Mouse (Mus musculus) neural tube, embryonic 15.5 days (tissue): ENCODE results near the gene Prkcsh. TPM values are rescaled to one million over a fixed set of nuclear protein-coding genes. Genes with fewer than 3 reads are reported as not detected.

Source experiments
- ATAC-seq: fragments of 200-750 bp; cut with Nextera tagmentation; 2 replicates; pipeline ENCODE4 v1.8.0; 2017; ENCODE audit warnings: mild to moderate bottlenecking, moderate TSS enrichment, moderate library complexity; ENCODE audit not compliant: low FRiP score
- H3K27ac ChIP-seq: fragments of 300-500 bp; sonication (generic); replicated peaks from 2 replicates; pipeline ENCODE4 v1.5.1; 2015; ENCODE audit warnings: mild to moderate bottlenecking, inconsistent platforms
- H3K27me3 ChIP-seq: fragments of 300-500 bp; sonication (generic); replicated peaks from 2 replicates; pipeline ENCODE4 v1.6.1; 2015; ENCODE audit warnings: inconsistent platforms
- H3K36me3 ChIP-seq: fragments of 300-500 bp; sonication (generic); 2 replicates; pipeline ENCODE4 v1.6.1; 2015; ENCODE audit warnings: inconsistent platforms
- H3K4me1 ChIP-seq: fragments of 300-500 bp; sonication (generic); 2 replicates; pipeline ENCODE4 v1.6.1; 2015; ENCODE audit warnings: inconsistent platforms
- H3K4me2 ChIP-seq: fragments of 300-500 bp; sonication (generic); 2 replicates; pipeline ENCODE4 v1.6.1; 2015; ENCODE audit warnings: inconsistent platforms, mild to moderate bottlenecking, moderate library complexity
- H3K4me3 ChIP-seq: fragments of 300-500 bp; sonication (generic); replicated peaks from 2 replicates; pipeline ENCODE4 v1.5.1; 2015; ENCODE audit warnings: mild to moderate bottlenecking, inconsistent platforms
- H3K9ac ChIP-seq: fragments of 300-500 bp; sonication (generic); replicated peaks from 2 replicates; pipeline ENCODE4 v1.6.1; 2015; ENCODE audit warnings: mild to moderate bottlenecking, inconsistent platforms
- H3K9me3 ChIP-seq: fragments of 300-500 bp; sonication (generic); replicated peaks from 2 replicates; pipeline ENCODE4 v1.6.1; 2016; ENCODE audit warnings: inconsistent platforms
- WGBS: fragments of 180-500 bp; shearing (Covaris S2); methylation state at CpG from one replicate; pipeline ENCODE4 v1.1.7; 2015; ENCODE audit warnings: mixed read lengths; 5-methylcytosine and 5-hydroxymethylcytosine counted together
- polyA plus RNA-seq: library from polyadenylated mRNA; unstranded; fragments of >200 nt; fragmentation: Nextera tagmentation; extraction: Ambion mirVana; gene quantifications from 2 replicates; pipeline ENCODE4 v1.2.1, GENCODE M21; 2015

Prkcsh gene
- polyA plus RNA-seq, 1 experiment from 2014 or later, result 93.8 TPM

GRCm38 (mm10) chr9:22051958-22052254, 49.3 kb downstream of the Prkcsh start, which contains the start of gene Elavl3:
TSS of gene Elavl3 (minus strand) at chr9:22052023.
- Histone ChIP-seq H3K4me2 (peak within 1 kb of the TSS; percentile 76), H3K27me3 (no peaks in the 10 kb centered on the region; the same call in 1 of the 2 replicates), H3K27ac (peak within 1 kb of the TSS; percentile 90), H3K4me1 (peaks cover 53% of the 10 kb centered on the region), H3K36me3 (peaks cover under 1% of the 10 kb centered on the region), H3K9ac (peak within 1 kb of the TSS; percentile 97), H3K4me3 (peak within 1 kb of the TSS; percentile 88), H3K9me3 (no peaks in the 10 kb centered on the region)
- WGBS, result under 1% methylated on average over 21 of the region's 28 CpGs
- ATAC-seq, result peak; percentile 78

GRCm38 (mm10) chr9:22053657-22054056, 51.1 kb downstream of the Prkcsh start:
- Histone ChIP-seq H3K36me3 (peaks cover 17% of the 10 kb centered on the region), H3K9ac (no peak overlapping the region), H3K27ac (no peak overlapping the region), H3K4me1 (peaks cover 36% of the 10 kb centered on the region), H3K9me3 (no peaks in the 10 kb centered on the region), H3K4me3 (no peak overlapping the region), H3K27me3 (no peaks in the 10 kb centered on the region; the same call in 1 of the 2 replicates), H3K4me2 (no peak overlapping the region)
- 38% methylated on average over 6 of the region's 7 CpGs for WGBS
- ATAC-seq, result no peak

- Histone ChIP-seq H3K27me3 (no peaks in the 10 kb centered on the region; the same call in 1 of the 2 replicates), H3K9ac (no peak overlapping the region; the same call in 1 of the 2 replicates), H3K4me3 (peak overlapping the region; percentile 34), H3K27ac (peak overlapping the region; percentile 37; the same call in 1 of the 2 replicates), H3K4me2 (peak overlapping the region; percentile 64), H3K36me3 (peaks cover 22% of the 10 kb centered on the region), H3K4me1 (peaks cover 27% of the 10 kb centered on the region), H3K9me3 (no peaks in the 10 kb centered on the region)
- 2% methylated on average over 32 of the region's 32 CpGs for WGBS
- ATAC-seq, result peak; percentile 46
Observed at GRCm38 (mm10) chr9:22054411-22055076, 51.9 kb downstream of the Prkcsh start.

GRCm38 (mm10) chr9:22055713-22056112, 53.1 kb downstream of the Prkcsh start:
- H3K4me2 ChIP-seq, result no peak overlapping the region
- H3K27me3 ChIP-seq, result no peaks in the 10 kb centered on the region; the same call in 1 of the 2 replicates
- no peaks in the 10 kb centered on the region for H3K9me3 ChIP-seq
- H3K4me3 ChIP-seq, result no peak overlapping the region
- ATAC-seq, result no peak
- H3K36me3 ChIP-seq, result peaks cover 25% of the 10 kb centered on the region
- H3K9ac ChIP-seq, result no peak overlapping the region
- H3K4me1 ChIP-seq, result peaks cover 16% of the 10 kb centered on the region
- 39% methylated on average over 29 of the region's 29 CpGs for WGBS
- no peak overlapping the region for H3K27ac ChIP-seq

GRCm38 (mm10) chr9:22056303-22056910, 53.8 kb downstream of the Prkcsh start:
- H3K9me3 ChIP-seq, result no peaks in the 10 kb centered on the region
- no peak overlapping the region for H3K4me3 ChIP-seq
- no peak for ATAC-seq
- no peak overlapping the region for H3K9ac ChIP-seq
- peaks cover 31% of the 10 kb centered on the region for H3K36me3 ChIP-seq
- H3K4me1 ChIP-seq, result peaks cover 16% of the 10 kb centered on the region
- WGBS, result 80% methylated on average over 9 of the region's 9 CpGs
- no peaks in the 10 kb centered on the region; the same call in 1 of the 2 replicates for H3K27me3 ChIP-seq
- no peak overlapping the region for H3K27ac ChIP-seq
- no peak overlapping the region for H3K4me2 ChIP-seq

- no peaks in the 10 kb centered on the region; the same call in 1 of the 2 replicates for H3K27me3 ChIP-seq
- H3K4me1 ChIP-seq, result peaks cover 15% of the 10 kb centered on the region
- no peak overlapping the region for H3K9ac ChIP-seq
- no peak overlapping the region for H3K4me2 ChIP-seq
- 94% methylated on average over 9 of the region's 9 CpGs for WGBS
- H3K27ac ChIP-seq, result no peak overlapping the region
- H3K4me3 ChIP-seq, result no peak overlapping the region
- H3K36me3 ChIP-seq, result peaks cover 37% of the 10 kb centered on the region
- H3K9me3 ChIP-seq, result no peaks in the 10 kb centered on the region
- ATAC-seq, result no peak
Observed at GRCm38 (mm10) chr9:22057031-22057517, 54.5 kb downstream of the Prkcsh start.

GRCm38 (mm10) chr9:22058011-22058424, 55.4 kb downstream of the Prkcsh start:
- Histone ChIP-seq H3K4me2 (no peak overlapping the region), H3K9me3 (no peaks in the 10 kb centered on the region), H3K36me3 (peaks cover 46% of the 10 kb centered on the region), H3K9ac (no peak overlapping the region), H3K27me3 (no peaks in the 10 kb centered on the region), H3K4me1 (peaks cover 13% of the 10 kb centered on the region), H3K27ac (no peak overlapping the region), H3K4me3 (no peak overlapping the region)
- WGBS, result 86% methylated on average over 9 of the region's 9 CpGs
- no peak for ATAC-seq

- no peak overlapping the region for H3K9ac ChIP-seq
- no peak overlapping the region for H3K4me3 ChIP-seq
- H3K36me3 ChIP-seq, result peaks cover 77% of the 10 kb centered on the region
- no peaks in the 10 kb centered on the region for H3K4me1 ChIP-seq
- no peak for ATAC-seq
- no peak overlapping the region for H3K4me2 ChIP-seq
- no peaks in the 10 kb centered on the region for H3K9me3 ChIP-seq
- no peaks in the 10 kb centered on the region for H3K27me3 ChIP-seq
- WGBS, result 87% methylated on average over 2 of the region's 2 CpGs
- H3K27ac ChIP-seq, result no peak overlapping the region
Observed at GRCm38 (mm10) chr9:22061339-22061738, 58.7 kb downstream of the Prkcsh start.

Other genes with a start within 250 kb of the Prkcsh start
- 17.2 and 39.7 TPM in 2 replicates for gene Spc24, start 242.5 kb upstream of the Prkcsh start, polyA plus RNA-seq
- gene Kank2, start 204.1 kb upstream of the Prkcsh start, polyA plus RNA-seq, result 4.9 and 7.4 TPM in 2 replicates
- gene Angptl8, start 167.3 kb upstream of the Prkcsh start, polyA plus RNA-seq, result 0.42 and 1.1 TPM in 2 replicates
- 14.0 and 22.5 TPM in 2 replicates for gene Dock6, start 150.2 kb upstream of the Prkcsh start, polyA plus RNA-seq
- 23.6 and 24.7 TPM in 2 replicates for gene Rab3d, start 84.6 kb upstream of the Prkcsh start, polyA plus RNA-seq
- gene Ccdc159, start 75.3 kb upstream of the Prkcsh start, polyA plus RNA-seq, result 8.9 and 10.0 TPM in 2 replicates
- gene Tmem205, start 75.2 kb upstream of the Prkcsh start, polyA plus RNA-seq, result 52.8 and 54.6 TPM in 2 replicates
- gene Plppr2, start 65.8 kb upstream of the Prkcsh start, polyA plus RNA-seq, result 86.4 and 100 TPM in 2 replicates
- 9.5 and 10.8 TPM in 2 replicates for gene Swsap1, start 47.1 kb upstream of the Prkcsh start, polyA plus RNA-seq
- 1.0 and 2.2 TPM in 2 replicates for gene Epor, start 39.3 kb upstream of the Prkcsh start, polyA plus RNA-seq
- gene Rgl3, start 13.4 kb upstream of the Prkcsh start, polyA plus RNA-seq, result 1.6 and 4.6 TPM in 2 replicates
- 4.0 and 4.5 TPM in 2 replicates for gene Ccdc151, start 172 bp upstream of the Prkcsh start, polyA plus RNA-seq
- 67.4 and 96.9 TPM in 2 replicates for gene Elavl3, start 49.2 kb downstream of the Prkcsh start, polyA plus RNA-seq
- not detected in 2 replicates for gene Gm49318, start 68.5 kb downstream of the Prkcsh start, polyA plus RNA-seq
- 17.3 and 18.6 TPM in 2 replicates for gene Zfp653, start 68.6 kb downstream of the Prkcsh start, polyA plus RNA-seq
- 63.9 and 65.5 TPM in 2 replicates for gene Ecsit, start 82.6 kb downstream of the Prkcsh start, polyA plus RNA-seq
- gene Cnn1, start 96.4 kb downstream of the Prkcsh start, polyA plus RNA-seq, result 0.84 and 34.2 TPM in 2 replicates
- gene Elof1, start 114.4 kb downstream of the Prkcsh start, polyA plus RNA-seq, result 183 and 193 TPM in 2 replicates
- 1.0 and 7.1 TPM in 2 replicates for gene Acp5, start 132.9 kb downstream of the Prkcsh start, polyA plus RNA-seq
- gene Pigyl, start 154.0 kb downstream of the Prkcsh start, polyA plus RNA-seq, result 92.5 and 97.0 TPM in 2 replicates
- gene Zfp872, start 185.3 kb downstream of the Prkcsh start, polyA plus RNA-seq, result 0.42 and 0.58 TPM in 2 replicates
- 8.8 and 14.0 TPM in 2 replicates for gene Zfp809, start 222.9 kb downstream of the Prkcsh start, polyA plus RNA-seq